Comparison of ENCODE assay signal across 9 mouse cellular contexts in genomic region chr11:69257807-69258206, GRCm38 (mm10). TPM values are rescaled to one million over a fixed set of nuclear protein-coding genes. Genes with fewer than 3 reads are reported as not detected.
DNase-seq lines count a peak whose midpoint lies in the region; ATAC-seq and TF ChIP-seq lines count a peak whose summit lies in the region.
"Had no signal": no experiment of that assay in that cellular context is flagged by ENCODE, and none has a peak within 500 bp of the region (broad histone marks: within the 10 kb centered on the region; RNA-seq: fewer than 3 reads in every experiment).

No protein-coding gene starts in this region.

- H3K9ac ChIP-seq in liver, postnatal 0 days (replicated peaks), result no peak overlapping the region

- no peaks in the 10 kb centered on the region for H3K36me3 ChIP-seq in liver, postnatal 0 days (replicated peaks; ENCODE audit: insufficient read depth, low read length)
- H3K36me3 ChIP-seq in forebrain, embryonic 10.5 days (replicated peaks), result no peaks in the 10 kb centered on the region

- H3K4me1 ChIP-seq in liver, postnatal 0 days (ENCODE audit: insufficient read depth), result no peaks in the 10 kb centered on the region
- peaks cover 9% of the 10 kb centered on the region for H3K4me1 ChIP-seq in forebrain, embryonic 10.5 days

- H3K9me3 ChIP-seq in liver, postnatal 0 days (ENCODE audit: low read length), result no peaks in the 10 kb centered on the region
- H3K9me3 ChIP-seq in forebrain, embryonic 10.5 days, result no peaks in the 10 kb centered on the region

- H3K4me3 ChIP-seq in liver, postnatal 0 days (ENCODE audit: low read depth, low read length), result no peak overlapping the region
- no peak overlapping the region for H3K4me3 ChIP-seq in forebrain, embryonic 10.5 days

- 43% methylated on average over 4 of the region's 4 CpGs for WGBS in liver, postnatal 0 days (ENCODE audit: insufficient replicate concordance)
- 47% methylated on average over 4 of the region's 4 CpGs for WGBS in forebrain, embryonic 10.5 days

- peak; percentile 49; the same call in 1 of the 2 replicates for ATAC-seq in liver, postnatal 0 days

- 0 out of 2 replicates have a peak overlapping the region, but pooled peaks have one; percentile 33 for H3K4me2 ChIP-seq in liver, postnatal 0 days (ENCODE audit: low read depth, low read length)

- no peak for TF ChIP-seq EP300 in liver, postnatal 0 days (IDR thresholded peaks at IDR 0.05; ENCODE audit: low read depth)

- no peaks in the 10 kb centered on the region for H3K27me3 ChIP-seq in liver, postnatal 0 days (ENCODE audit: insufficient read depth, low read length)
- peaks cover 5% of the 10 kb centered on the region; the same call in 1 of the 2 replicates for H3K27me3 ChIP-seq in forebrain, embryonic 10.5 days (ENCODE audit: poor library complexity, severe bottlenecking)

- no peak overlapping the region for H3K27ac ChIP-seq in liver, postnatal 0 days (ENCODE audit: low read depth)
- H3K27ac ChIP-seq in forebrain, embryonic 10.5 days, result no peak overlapping the region

- peak; percentile 70 for TF ChIP-seq CTCF in liver, postnatal 0 days (IDR thresholded peaks at IDR 0.05; ENCODE audit: low read depth)

- intact Hi-C loops in left cerebral cortex, postnatal 14 days (cut with DNase I), result loop anchor here (5.0 kb wide), 1 partner anchor 134 kb away; no protein-coding TSS in a partner anchor
- intact Hi-C loops in left cerebral cortex, postnatal 4 days (cut with DNase I), result loop anchor here (5.0 kb wide), 1 partner anchor 129 kb away; no protein-coding TSS in a partner anchor

- peak; percentile 46 for DNase-seq in cerebellum, adult 8-10 months
- DNase-seq in cerebellum, adult 9-11 months, result no peak
- peak; percentile 57 to 83 for DNase-seq in left cerebral cortex, postnatal 14 days (ENCODE audit: low spot score in 2 of 2)
- DNase-seq in left cerebral cortex, postnatal 4 days, result no peak
- DNase-seq in c-Kit-positive CD71-negative TER-119-negative erythroid progenitor cells, embryonic 14.5 days (ENCODE audit: low read depth), result peak; percentile 65
- DNase-seq in liver, postnatal 0 days, result no peak
- DNase-seq in adrenal gland, adult 8-10 months, result no peak
- no peak for DNase-seq in forebrain, embryonic 10.5 days (ENCODE audit: extremely low spot score, low spot score)

RNA-seq across cellular contexts. Expression of gene Gucy2e, which starts 21.0 kb away (rescaled TPM):
- under 1 TPM; 0.40 to 0.80 TPM for total RNA-seq in left cerebral cortex, postnatal 14 days (2021)
- total RNA-seq in left cerebral cortex, postnatal 4 days (2021), result under 1 TPM; 0.52 to 0.87 TPM
- not detected in 2 replicates for polyA plus RNA-seq in liver, postnatal 0 days (2015; fragmentation: Nextera tagmentation; extraction: Ambion mirVana)
- total RNA-seq in adrenal gland, adult 8-10 months (2022), result not detected
- 0.04 and 0.06 TPM in 2 replicates for polyA plus RNA-seq in forebrain, embryonic 10.5 days (2016; fragmentation: Nextera tagmentation; extraction: Ambion mirVana)
- polyA plus RNA-seq: C2C12 had no signal

Comparison
In these comparisons a context has a peak if more than half of its experiments do, and no peak if none do; other contexts are left out.
1. DNase-seq: peak in cerebellum, adult 8-10 months (single experiment), left cerebral cortex, postnatal 14 days (2 of 2) and c-Kit-positive CD71-negative TER-119-negative erythroid progenitor cells, embryonic 14.5 days (single experiment); none in cerebellum, adult 9-11 months (single experiment), left cerebral cortex, postnatal 4 days (single experiment), liver, postnatal 0 days (single experiment), adrenal gland, adult 8-10 months (single experiment) and forebrain, embryonic 10.5 days (single experiment).